Mouse (Mus musculus) gastrocnemius, postnatal 36 days (tissue): Measurements from ENCODE around the gene Aida. TPM values are rescaled to one million over a fixed set of nuclear protein-coding genes. Genes with fewer than 3 reads are reported as not detected.

ENCODE experiments used
- total RNA-seq, 2 experiments: library from RNA; stranded (reverse); gene quantifications; 2 replicates each; pipeline ENCODE4 v1.2.3; 2021

The Aida gene
- total RNA-seq, 2 experiments from 2014 or later: 18.5 to 19.4 TPM

Other genes with a start within 250 kb of the Aida start
- 1 to 10 TPM; 3.5 to 4.4 TPM for gene Disp1, start 75.1 kb upstream of the Aida start, total RNA-seq
- 10 to 100 TPM; 16.7 to 19.2 TPM for gene Brox, start 679 bp downstream of the Aida start, total RNA-seq
- gene Mia3, start 73.0 kb downstream of the Aida start, total RNA-seq: 100 to 1,000 TPM; 151 to 180 TPM
- 1 to 10 TPM; 3.7 to 4.8 TPM for gene Taf1a, start 92.4 kb downstream of the Aida start, total RNA-seq
- not detected for gene Hhipl2, start 121.6 kb downstream of the Aida start, total RNA-seq